32 mouse cellular contexts compared by ENCODE assay signal in the genomic region with DNA sequence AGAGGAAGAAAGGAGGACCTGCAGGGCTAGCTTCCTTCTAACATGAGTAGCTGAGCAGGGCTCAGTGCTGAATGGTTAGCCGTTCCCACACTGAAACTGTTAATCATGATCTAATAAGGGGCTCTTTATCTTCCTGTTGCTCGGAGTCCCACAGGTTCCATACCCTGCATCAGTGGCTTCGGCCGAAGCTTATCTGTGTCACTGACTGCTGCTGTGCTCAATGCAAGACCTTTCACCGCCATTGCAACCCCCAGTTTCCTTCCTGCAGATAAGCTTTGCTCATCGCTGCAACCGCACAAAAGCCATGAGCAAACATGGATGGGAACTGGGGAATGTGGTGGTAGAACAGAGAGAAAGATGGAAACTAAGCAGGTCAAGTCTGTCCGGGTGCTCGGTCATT.
A peak's percentile ranks its signal among the peaks of the same experiment; 100 is the strongest.
DNase-seq lines count a peak whose midpoint lies in the region; ATAC-seq and TF ChIP-seq lines count a peak whose summit lies in the region.
"Had no signal": no experiment of that assay in that cellular context is flagged by ENCODE, and none has a peak within 500 bp of the region (broad histone marks: within the 10 kb centered on the region; RNA-seq: fewer than 3 reads in every experiment).

No protein-coding gene starts in this region.

- H3K9me3 ChIP-seq in midbrain, postnatal 0 days (ENCODE audit: low read length), result 0 out of 2 replicates have a peak, but pooled peaks cover 6% of the 10 kb centered on the region
- H3K9me3 ChIP-seq in forebrain, embryonic 10.5 days, result no peaks in the 10 kb centered on the region
- no peaks in the 10 kb centered on the region for H3K9me3 ChIP-seq in midbrain, embryonic 13.5 days
- H3K9me3 ChIP-seq: embryonic facial prominence, embryonic 12.5 days; forebrain, embryonic 15.5 days; heart, embryonic 15.5 days; hindbrain, embryonic 13.5 days; limb, embryonic 15.5 days; midbrain, embryonic 10.5 days; neural tube, embryonic 12.5 days had no signal

- TF ChIP-seq CTCF in midbrain, postnatal 0 days (IDR thresholded peaks at IDR 0.05), result no peak

- DNase-seq in thymus, postnatal 25 days, result peak; percentile 3
- DNase-seq in thymus, adult 18-20 months, result no peak
- DNase-seq in midbrain, postnatal 0 days (ENCODE audit: low spot score), result no peak
- DNase-seq in forebrain, embryonic 10.5 days (ENCODE audit: extremely low spot score, low spot score), result no peak
- DNase-seq: adrenal gland, adult 8-10 months; B cell, adult 2 months; cerebellum, adult 9-10 months; cerebellum, postnatal 36 days; embryo, embryonic 11 days; heart, postnatal 36 days; kidney, adult 8-10 months; kidney, postnatal 4 days; layer of hippocampus, postnatal 36 days; left cerebral cortex, postnatal 4 days; lung, postnatal 36 days; right cerebral cortex, postnatal 4 days; thymus, postnatal 14 days had no signal

- no peak overlapping the region for H3K4me2 ChIP-seq in midbrain, postnatal 0 days (ENCODE audit: low read depth, low read length, poor library complexity, severe bottlenecking)
- H3K4me2 ChIP-seq in midbrain, embryonic 13.5 days (replicated peaks), result no peak overlapping the region
- H3K4me2 ChIP-seq: embryonic facial prominence, embryonic 12.5 days; forebrain, embryonic 15.5 days; heart, embryonic 15.5 days; hindbrain, embryonic 13.5 days; limb, embryonic 15.5 days; neural tube, embryonic 12.5 days had no signal

- H3K27me3 ChIP-seq in midbrain, postnatal 0 days (ENCODE audit: insufficient read depth, low read length), result no peaks in the 10 kb centered on the region
- H3K27me3 ChIP-seq in forebrain, embryonic 10.5 days (ENCODE audit: poor library complexity, severe bottlenecking), result no peaks in the 10 kb centered on the region
- no peaks in the 10 kb centered on the region for H3K27me3 ChIP-seq in midbrain, embryonic 13.5 days
- H3K27me3 ChIP-seq: CH12.LX; embryonic facial prominence, embryonic 12.5 days; forebrain, embryonic 15.5 days; heart, embryonic 15.5 days; hindbrain, embryonic 13.5 days; limb, embryonic 15.5 days; neural tube, embryonic 12.5 days had no signal

- no peaks in the 10 kb centered on the region for H3K36me3 ChIP-seq in midbrain, postnatal 0 days (ENCODE audit: insufficient read depth, low read length)
- no peaks in the 10 kb centered on the region for H3K36me3 ChIP-seq in forebrain, embryonic 10.5 days (replicated peaks)
- H3K36me3 ChIP-seq in midbrain, embryonic 13.5 days, result no peaks in the 10 kb centered on the region
- H3K36me3 ChIP-seq: embryonic facial prominence, embryonic 12.5 days; forebrain, embryonic 15.5 days; heart, embryonic 15.5 days; hindbrain, embryonic 13.5 days; limb, embryonic 15.5 days; midbrain, embryonic 10.5 days; neural tube, embryonic 12.5 days had no signal

- no peak overlapping the region for H3K4me3 ChIP-seq in midbrain, postnatal 0 days (ENCODE audit: low read depth, low read length)
- H3K4me3 ChIP-seq in forebrain, embryonic 10.5 days, result no peak overlapping the region
- H3K4me3 ChIP-seq in midbrain, embryonic 13.5 days (replicated peaks), result no peak overlapping the region
- H3K4me3 ChIP-seq: embryonic facial prominence, embryonic 12.5 days; forebrain, embryonic 15.5 days; heart, embryonic 15.5 days; hindbrain, embryonic 13.5 days; limb, embryonic 15.5 days; midbrain, embryonic 10.5 days; myocyte; neural tube, embryonic 12.5 days had no signal

- no peaks in the 10 kb centered on the region for H3K4me1 ChIP-seq in midbrain, postnatal 0 days (ENCODE audit: insufficient read depth, low read length)
- no peaks in the 10 kb centered on the region for H3K4me1 ChIP-seq in forebrain, embryonic 10.5 days
- no peaks in the 10 kb centered on the region for H3K4me1 ChIP-seq in midbrain, embryonic 13.5 days (replicated peaks)
- H3K4me1 ChIP-seq: embryonic facial prominence, embryonic 12.5 days; forebrain, embryonic 15.5 days; heart, embryonic 15.5 days; hindbrain, embryonic 13.5 days; limb, embryonic 15.5 days; midbrain, embryonic 10.5 days; neural tube, embryonic 12.5 days had no signal

- 90% methylated on average over 9 of the region's 9 CpGs for WGBS in midbrain, postnatal 0 days
- WGBS in forebrain, embryonic 10.5 days, result 88% methylated on average over 9 of the region's 9 CpGs
- 91% methylated on average over 9 of the region's 9 CpGs for WGBS in midbrain, embryonic 13.5 days

- no peak overlapping the region for H3K27ac ChIP-seq in midbrain, postnatal 0 days (ENCODE audit: low read depth, low read length)
- H3K27ac ChIP-seq in forebrain, embryonic 10.5 days, result no peak overlapping the region
- H3K27ac ChIP-seq in midbrain, embryonic 13.5 days, result no peak overlapping the region
- H3K27ac ChIP-seq: embryonic facial prominence, embryonic 12.5 days; forebrain, embryonic 15.5 days; heart, embryonic 15.5 days; hindbrain, embryonic 13.5 days; kidney, postnatal 0 days; limb, embryonic 15.5 days; midbrain, embryonic 10.5 days; neural tube, embryonic 12.5 days had no signal

- no peak overlapping the region for H3K9ac ChIP-seq in midbrain, postnatal 0 days (replicated peaks; ENCODE audit: low read length, poor library complexity, severe bottlenecking)
- no peak overlapping the region for H3K9ac ChIP-seq in midbrain, embryonic 13.5 days (replicated peaks)
- H3K9ac ChIP-seq: embryonic facial prominence, embryonic 12.5 days; forebrain, embryonic 15.5 days; heart, embryonic 15.5 days; hindbrain, embryonic 13.5 days; limb, embryonic 15.5 days; neural tube, embryonic 12.5 days had no signal

- peak; percentile 83 for ATAC-seq in common myeloid progenitor, adult 5-6 weeks (replicated peaks; ENCODE audit: low read depth, poor library complexity, severe bottlenecking)
- ATAC-seq in megakaryocyte, adult 5-6 weeks (ENCODE audit: poor library complexity, severe bottlenecking), result peak; percentile 77
- no peak for ATAC-seq in midbrain, postnatal 0 days (ENCODE audit: low FRiP score)
- ATAC-seq in midbrain, embryonic 13.5 days, result no peak
- ATAC-seq: forebrain, embryonic 15.5 days; intestine, embryonic 16.5 days; midbrain, embryonic 16.5 days had no signal

Comparison
In these comparisons a context has a peak if more than half of its experiments do, and no peak if none do; other contexts are left out.
1. ATAC-seq: peak in common myeloid progenitor, adult 5-6 weeks (single experiment) and megakaryocyte, adult 5-6 weeks (single experiment); none in midbrain, postnatal 0 days (single experiment) and midbrain, embryonic 13.5 days (single experiment).